Mouse (Mus musculus) embryonic fibroblast, embryonic 13.5 days (primary cell): ENCODE measurements around the gene Ctnnb1.

Experiments used
- CTCF ChIP-seq: IDR thresholded peaks from 2 replicates; pipeline ENCODE4 v1.5.1; 2011; ENCODE audit warnings: mild to moderate bottlenecking, control low read depth, low read length, moderate library complexity, borderline replicate concordance; ENCODE audit not compliant: insufficient read depth
- POLR2A ChIP-seq: IDR thresholded peaks from 2 replicates; pipeline ENCODE4 v1.6.1; 2011; ENCODE audit warnings: low read depth, mild to moderate bottlenecking, control low read depth, low read length, moderate library complexity

- no peak for TF ChIP-seq CTCF
- TF ChIP-seq POLR2A: no peak
Observed at GRCm38 (mm10) chr9:120900338-120901274, 28.4 kb upstream of the Ctnnb1 start.
